Mouse (Mus musculus): ENCODE results near the gene Plppr5. TPM values are rescaled to one million over a fixed set of nuclear protein-coding genes. Genes with fewer than 3 reads are reported as not detected.

Gene Plppr5
- not detected for total RNA-seq (2021)
- long read RNA-seq, experiment 1, result 0 reads
- long read RNA-seq, experiment 2, result 0 reads

GRCm38 (mm10) chr3:117574529-117575252, at the start of gene Plppr5:
Plppr5 (plus strand) TSS chr3:117574836.
- DNase-seq, result no peak
- peak within 1 kb of the TSS; percentile 60 for H3K4me3 ChIP-seq
- no peak within 1 kb of the TSS for H3K27ac ChIP-seq
- intact Hi-C loops (cut with DNase I), result no loop called here
- no peak for TF ChIP-seq CTCF (IDR thresholded peaks at IDR 0.05)

DNA sequence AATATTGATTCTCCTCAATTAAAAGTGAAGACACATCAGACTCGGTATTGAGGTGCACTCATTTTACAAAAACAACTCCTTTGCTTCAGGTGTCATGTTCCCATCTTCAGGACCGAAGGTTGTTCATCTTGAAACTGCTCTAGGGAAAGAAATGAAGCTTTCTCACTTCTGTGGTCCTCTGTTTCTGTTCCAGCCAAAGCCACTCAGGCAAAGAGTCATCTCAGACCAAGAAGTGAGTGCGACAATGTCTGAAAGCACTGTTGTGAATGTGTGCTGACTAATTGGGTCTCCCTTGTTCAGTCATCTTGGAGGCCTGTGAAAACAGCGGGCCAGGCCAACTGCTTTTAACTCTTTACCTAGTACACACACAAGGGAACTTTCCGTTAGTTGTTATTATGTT, 24.7 kb upstream of the Plppr5 start:
- intact Hi-C loops (cut with DNase I), result no loop called here
- Histone ChIP-seq H3K27ac (no peak overlapping the region), H3K4me3 (no peak overlapping the region)
- DNase-seq, result no peak
- no peak for TF ChIP-seq CTCF (IDR thresholded peaks at IDR 0.05)

- DNase-seq, result no peak
Observed at GRCm38 (mm10) chr3:117550526-117550925, 24.1 kb upstream of the Plppr5 start.

DNA sequence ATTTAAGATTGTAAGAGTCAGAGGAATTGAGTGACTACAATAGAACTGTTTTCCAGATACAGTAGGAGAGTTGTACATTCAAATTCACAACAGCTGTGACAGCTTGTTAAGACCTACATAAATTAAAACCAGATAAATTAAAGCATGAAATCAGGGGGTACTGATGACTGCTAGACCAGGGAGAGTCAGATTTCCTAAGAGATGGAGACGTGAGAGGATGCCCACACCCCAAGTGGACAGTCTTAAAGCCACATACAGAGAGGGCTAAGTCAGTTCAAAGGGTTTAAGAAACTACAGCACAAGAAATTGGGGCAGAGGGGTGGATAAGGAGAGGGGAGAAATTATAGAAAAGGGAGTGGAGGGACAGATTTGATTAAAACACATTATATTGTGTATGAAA, 17.7 kb upstream of the Plppr5 start:
- DNase-seq, result no peak
- no peak overlapping the region for H3K27ac ChIP-seq
- H3K4me3 ChIP-seq, result no peak overlapping the region
- TF ChIP-seq CTCF (IDR thresholded peaks at IDR 0.05), result no peak
- intact Hi-C loops (cut with DNase I), result no loop called here

More at GRCm38 (mm10) chr3:117550526-117550925, 24.1 kb upstream of the Plppr5 start:
- no peak for TF ChIP-seq CTCF (IDR thresholded peaks at IDR 0.05)
- H3K4me3 ChIP-seq, result no peak overlapping the region
- intact Hi-C loops (cut with DNase I), result no loop called here
- no peak overlapping the region for H3K27ac ChIP-seq

DNA sequence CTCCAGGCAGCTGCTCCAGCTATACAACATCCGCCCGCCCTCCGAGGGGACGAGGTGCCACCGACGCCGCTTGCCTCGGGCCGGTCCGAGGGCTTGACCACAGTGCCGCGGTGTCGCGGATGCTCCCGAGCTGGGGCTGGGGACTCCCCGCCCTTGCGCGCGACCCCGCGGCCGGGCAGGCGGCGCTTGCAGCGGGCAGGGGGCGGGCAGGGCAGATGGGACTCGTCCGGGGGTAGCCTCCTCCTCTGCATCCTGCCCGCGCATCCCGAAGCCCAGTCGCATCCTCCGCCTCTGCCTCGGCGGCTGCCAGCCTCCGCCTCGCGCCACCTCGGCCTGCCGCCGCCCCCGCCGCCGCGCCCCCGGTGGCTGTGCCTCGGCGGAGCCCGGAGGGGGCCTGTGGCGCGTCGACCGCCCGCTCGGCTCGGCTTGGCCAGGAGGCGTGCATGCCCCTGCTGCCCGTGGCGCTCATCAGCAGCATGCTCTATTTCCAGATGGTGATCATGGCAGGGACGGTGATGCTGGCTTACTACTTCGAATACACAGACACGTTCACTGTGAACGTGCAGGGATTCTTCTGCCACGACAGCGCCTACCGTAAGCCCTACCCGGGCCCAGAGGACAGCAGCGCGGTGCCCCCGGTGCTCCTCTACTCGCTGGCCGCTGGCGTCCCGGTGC, 754 bp downstream of the Plppr5 start:
- peak overlapping the region; percentile 60 for H3K4me3 ChIP-seq
- TF ChIP-seq CTCF (IDR thresholded peaks at IDR 0.05), result no peak
- peak; percentile 17 for DNase-seq
- intact Hi-C loops (cut with DNase I), result no loop called here
- H3K27ac ChIP-seq, result no peak overlapping the region

DNA sequence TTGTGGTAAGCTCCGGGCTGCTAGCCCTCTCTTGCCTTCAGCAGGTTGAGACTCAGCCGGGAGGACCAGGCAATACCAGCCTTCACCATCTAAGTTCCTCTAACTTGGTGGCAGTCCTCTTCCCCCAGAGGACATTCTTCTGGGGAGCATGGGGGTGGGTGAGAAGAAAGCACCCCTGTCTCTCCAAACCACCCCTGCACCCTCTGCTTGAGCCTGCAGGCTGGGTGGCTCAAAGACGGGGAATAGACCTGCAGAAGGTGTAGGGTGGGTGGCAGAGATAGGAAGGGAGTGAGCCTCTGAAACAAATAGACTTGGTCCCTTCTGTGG, 1.3 kb downstream of the Plppr5 start:
- DNase-seq, result no peak
- TF ChIP-seq CTCF (IDR thresholded peaks at IDR 0.05), result no peak
- intact Hi-C loops (cut with DNase I), result no loop called here
- H3K4me3 ChIP-seq, result peak overlapping the region; percentile 60
- H3K27ac ChIP-seq, result no peak overlapping the region

DNA sequence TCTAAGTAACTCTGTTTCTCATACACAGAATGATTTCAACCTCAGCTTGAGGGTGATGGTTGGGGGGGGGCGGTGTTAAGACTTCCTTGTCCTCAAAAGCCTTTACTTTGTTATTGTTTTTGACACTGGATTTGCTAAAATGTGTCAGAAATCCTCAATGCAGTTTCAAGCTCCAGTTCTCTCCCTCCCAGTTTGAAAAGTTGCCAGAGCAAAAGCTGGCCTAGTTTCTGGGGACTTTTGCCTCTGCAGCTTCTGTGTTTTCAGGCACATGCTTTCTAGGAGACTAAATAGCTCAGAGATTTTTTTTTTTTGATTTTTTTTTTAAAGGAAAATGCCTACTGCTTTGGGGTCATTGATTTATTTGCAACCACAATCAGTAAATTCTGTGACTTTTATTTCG, 2.7 kb downstream of the Plppr5 start:
- Histone ChIP-seq H3K4me3 (no peak overlapping the region), H3K27ac (no peak overlapping the region)
- DNase-seq, result no peak
- intact Hi-C loops (cut with DNase I), result no loop called here
- TF ChIP-seq CTCF (IDR thresholded peaks at IDR 0.05), result no peak

DNA sequence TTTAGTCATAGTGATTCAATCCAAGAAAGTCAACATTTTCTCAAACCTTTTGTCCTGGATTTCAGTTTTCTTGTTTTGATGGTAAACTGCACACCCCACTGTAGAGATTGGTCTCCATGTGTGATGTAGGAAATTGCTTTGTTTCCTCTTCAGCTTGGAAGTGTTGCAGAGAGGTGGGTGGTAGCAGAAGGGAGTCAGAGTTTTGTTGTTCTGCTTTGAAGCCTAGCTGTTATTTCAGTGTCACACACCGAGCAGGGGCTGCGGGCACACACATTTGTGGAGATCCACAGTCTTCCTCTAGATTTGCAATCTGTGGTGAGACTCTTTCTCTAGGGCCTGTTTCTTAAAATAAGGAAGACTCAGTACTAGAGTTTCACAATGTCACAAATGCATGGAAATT, 8.0 kb downstream of the Plppr5 start:
- no peak for DNase-seq
- TF ChIP-seq CTCF (IDR thresholded peaks at IDR 0.05), result no peak
- no peak overlapping the region for H3K27ac ChIP-seq
- intact Hi-C loops (cut with DNase I), result no loop called here
- H3K4me3 ChIP-seq, result no peak overlapping the region

DNA sequence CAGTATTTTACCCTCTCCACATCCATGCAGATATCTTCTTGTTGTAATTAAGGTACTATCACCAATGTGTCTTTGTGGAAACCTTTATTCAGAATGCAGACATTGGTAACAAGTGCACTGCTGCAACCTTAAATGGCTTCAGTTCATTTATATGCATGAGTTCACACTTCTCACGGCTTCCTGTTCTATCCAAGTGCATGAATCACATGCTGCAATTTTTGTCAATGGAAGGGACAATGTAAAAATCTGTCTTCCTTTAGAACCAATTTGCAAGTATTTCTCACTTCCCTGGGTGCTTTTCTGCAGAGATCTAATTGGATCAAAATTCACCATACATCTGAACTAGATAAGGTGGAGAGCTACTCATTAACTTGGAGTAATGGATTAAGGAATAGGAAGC, 27.8 kb downstream of the Plppr5 start:
- TF ChIP-seq CTCF (IDR thresholded peaks at IDR 0.05), result no peak
- Histone ChIP-seq H3K4me3 (no peak overlapping the region), H3K27ac (no peak overlapping the region)
- no peak for DNase-seq
- intact Hi-C loops (cut with DNase I), result no loop called here

DNA sequence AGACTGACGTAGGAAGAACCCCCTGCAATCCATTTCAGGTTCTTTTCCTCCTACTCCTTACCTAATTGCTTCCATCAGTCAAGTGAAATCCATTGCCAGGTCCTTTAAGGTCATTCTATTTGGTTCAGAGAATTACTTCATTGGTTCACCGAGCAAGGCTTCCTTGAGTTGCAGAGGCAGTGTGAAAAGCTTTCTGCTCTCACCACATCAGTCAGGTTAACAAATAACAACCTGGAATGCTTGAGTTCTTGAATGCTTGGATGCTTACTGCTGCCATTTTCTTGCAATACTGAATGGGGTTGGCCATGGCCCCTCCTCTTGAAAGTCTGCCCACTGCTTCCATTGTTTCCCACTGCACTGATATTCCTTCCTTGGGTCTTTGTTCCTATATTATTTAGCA, 28.8 kb downstream of the Plppr5 start:
- intact Hi-C loops (cut with DNase I), result no loop called here
- H3K27ac ChIP-seq, result no peak overlapping the region
- no peak for TF ChIP-seq CTCF (IDR thresholded peaks at IDR 0.05)
- no peak overlapping the region for H3K4me3 ChIP-seq
- DNase-seq, result no peak

DNA sequence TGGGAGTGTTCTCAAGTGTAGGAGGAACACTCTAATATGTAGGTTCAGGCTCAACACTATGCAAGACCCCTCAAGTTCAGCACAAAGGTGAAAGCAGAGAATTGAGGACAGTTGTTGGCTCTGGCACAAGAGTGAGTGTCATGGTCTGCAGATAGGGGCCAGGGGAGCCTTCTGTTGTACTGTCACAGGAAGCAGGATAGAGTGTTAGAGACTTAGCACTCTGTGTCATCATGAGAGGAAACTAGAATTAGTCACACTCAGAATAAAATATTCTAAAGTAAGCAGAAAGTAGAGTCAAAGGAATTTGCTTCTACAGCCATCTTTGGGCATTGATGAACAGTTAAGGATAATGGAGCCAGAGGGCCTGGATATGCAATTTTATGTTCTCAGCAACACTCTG, 31.7 kb downstream of the Plppr5 start:
- no peak for DNase-seq
- intact Hi-C loops (cut with DNase I), result no loop called here
- no peak for TF ChIP-seq CTCF (IDR thresholded peaks at IDR 0.05)
- Histone ChIP-seq H3K4me3 (no peak overlapping the region), H3K27ac (no peak overlapping the region)

GRCm38 (mm10) chr3:117611453-117611852, 36.8 kb downstream of the Plppr5 start:
- no peak for TF ChIP-seq CTCF (IDR thresholded peaks at IDR 0.05)
- Histone ChIP-seq H3K27ac (no peak overlapping the region), H3K4me3 (no peak overlapping the region)
- intact Hi-C loops (cut with DNase I), result no loop called here
- no peak for DNase-seq

GRCm38 (mm10) chr3:117614856-117615255, 40.2 kb downstream of the Plppr5 start:
- H3K4me3 ChIP-seq, result no peak overlapping the region
- intact Hi-C loops (cut with DNase I), result no loop called here
- no peak overlapping the region for H3K27ac ChIP-seq
- no peak for DNase-seq
- no peak for TF ChIP-seq CTCF (IDR thresholded peaks at IDR 0.05)

All from gastrocnemius, adult 2 months (tissue).